Mouse (Mus musculus) CH12.LX (cell line): ENCODE data around the gene F2.

Source experiments
- CTCF ChIP-seq, 2 experiments: IDR thresholded peaks in 1 of 2; conservative IDR thresholded peaks in 1 of 2; 2 replicates each; pipeline ENCODE4 v1.5.1; 2011 to 2012; ENCODE audit warnings: low read depth in 2 of 2, low read length in 2 of 2, improper control_type of control experiment in 1 of 2, inconsistent platforms in 1 of 2, mild to moderate bottlenecking in 1 of 2, moderate library complexity in 1 of 2
- EP300 ChIP-seq: IDR thresholded peaks from 2 replicates; pipeline ENCODE4 v1.6.1; 2011; ENCODE audit warnings: low read length, improper control_type of control experiment
- GABPA ChIP-seq: IDR thresholded peaks from 2 replicates; pipeline ENCODE4 v1.6.1; 2012; ENCODE audit warnings: low read depth, low read length, improper control_type of control experiment, inconsistent platforms; ENCODE audit not compliant: insufficient replicate concordance
- HCFC1 ChIP-seq: IDR thresholded peaks from 2 replicates; pipeline ENCODE4 v1.6.1; 2012; ENCODE audit warnings: low read depth, mild to moderate bottlenecking, inconsistent platforms, low read length, improper control_type of control experiment
- IRF4 ChIP-seq: IDR thresholded peaks from 2 replicates; pipeline ENCODE4 v1.6.1; 2014; ENCODE audit warnings: low read depth, mild to moderate bottlenecking, inconsistent platforms, low read length, improper control_type of control experiment
- KAT2A ChIP-seq: IDR thresholded peaks from 2 replicates; pipeline ENCODE4 v1.6.1; 2012; ENCODE audit warnings: low read length, improper control_type of control experiment, inconsistent platforms; ENCODE audit not compliant: insufficient replicate concordance
- POLR2A ChIP-seq: IDR thresholded peaks from 2 replicates; pipeline ENCODE4 v1.6.1; 2011; ENCODE audit warnings: low read depth, mild to moderate bottlenecking, improper control_type of control experiment, low read length
- SMC3 ChIP-seq: IDR thresholded peaks from 2 replicates; pipeline ENCODE4 v1.6.1; 2011; ENCODE audit warnings: low read depth, low read length, improper control_type of control experiment
- ZKSCAN1 ChIP-seq: IDR thresholded peaks from 2 replicates; pipeline ENCODE4 v1.6.1; 2012; ENCODE audit warnings: low read depth, inconsistent platforms, low read length, improper control_type of control experiment, borderline replicate concordance

DNA sequence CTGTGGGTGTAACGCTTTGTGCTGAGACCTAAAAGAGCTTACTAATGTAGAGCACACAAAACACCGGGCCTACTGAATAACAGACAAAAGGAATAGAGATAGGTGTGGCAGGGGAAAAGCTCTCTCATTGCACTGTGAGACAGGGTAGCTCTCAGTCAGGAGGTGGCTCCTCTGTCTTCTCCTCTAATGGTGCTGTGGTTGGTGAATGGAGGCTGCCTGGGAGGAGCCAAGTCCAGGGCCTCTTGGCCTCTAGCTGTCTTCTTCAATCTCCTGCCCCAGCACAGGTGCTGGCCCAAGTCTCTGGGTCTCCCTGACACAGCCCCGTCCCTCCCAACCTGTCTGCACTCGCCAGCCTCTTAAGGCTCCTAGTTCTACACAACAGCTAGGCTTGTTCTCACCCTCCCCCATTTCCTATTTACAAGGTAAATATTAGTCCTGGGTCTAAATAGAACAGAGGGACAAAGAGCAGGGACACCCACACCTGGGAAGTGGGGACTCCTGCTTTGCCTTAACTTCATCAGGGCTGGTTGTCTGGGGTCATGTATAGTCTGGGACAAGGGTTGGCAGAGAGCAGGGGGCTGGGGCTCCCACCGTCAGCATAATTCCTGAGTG, 619 bp upstream of the F2 start:
- TF ChIP-seq CTCF (conservative IDR thresholded peaks at IDR 0.05 in 1 of 2, IDR thresholded peaks at IDR 0.05 in 1 of 2; ENCODE audit: low read depth in 2 of 2, low read length in 2 of 2) (no peak), EP300 (no peak), POLR2A (no peak), HCFC1 (no peak), IRF4 (no peak), GABPA (no peak), SMC3 (no peak), KAT2A (no peak), ZKSCAN1 (no peak)
